Mouse (Mus musculus): ENCODE data around the gene Agfg2. TPM values are rescaled to one million over a fixed set of nuclear protein-coding genes. Genes with fewer than 3 reads are reported as not detected.

The Agfg2 gene
- polyA plus RNA-seq, 1 experiment: 41.3 TPM

- no peak for DNase-seq
- WGBS: 32% methylated on average over 18 of the region's 18 CpGs
- no peak overlapping the region for H3K27ac ChIP-seq (ENCODE audit: insufficient read depth, low read length)
- H3K4me3 ChIP-seq (replicated peaks; ENCODE audit: insufficient read depth, low read depth, low read length): no peak overlapping the region
- no peaks in the 10 kb centered on the region for H3K27me3 ChIP-seq (ENCODE audit: control insufficient read depth, insufficient read depth, low read length)
- peaks cover 4% of the 10 kb centered on the region; the same call in 1 of the 2 replicates for H3K4me1 ChIP-seq (ENCODE audit: control insufficient read depth, insufficient read depth, low read length)
- TF ChIP-seq POLR2A (IDR thresholded peaks at IDR 0.05; ENCODE audit: borderline replicate concordance, insufficient read depth, low read length) (no peak), CTCF (IDR thresholded peaks at IDR 0.05; ENCODE audit: borderline replicate concordance, insufficient read depth, low read depth, low read length) (no peak)
Observed at GRCm38 (mm10) chr5:137649669-137650571, 34.6 kb downstream of the Agfg2 start.

- WGBS: 33% methylated on average over 4 of the region's 4 CpGs
- TF ChIP-seq CTCF (IDR thresholded peaks at IDR 0.05; ENCODE audit: borderline replicate concordance, insufficient read depth, low read depth, low read length) (no peak), POLR2A (IDR thresholded peaks at IDR 0.05; ENCODE audit: borderline replicate concordance, insufficient read depth, low read length) (no peak)
- H3K27me3 ChIP-seq (ENCODE audit: control insufficient read depth, insufficient read depth, low read length): no peaks in the 10 kb centered on the region; the same call in 1 of the 2 replicates
- peaks cover 4% of the 10 kb centered on the region; the same call in 1 of the 2 replicates for H3K4me1 ChIP-seq (ENCODE audit: control insufficient read depth, insufficient read depth, low read length)
- no peak overlapping the region for H3K27ac ChIP-seq (ENCODE audit: insufficient read depth, low read length)
- DNase-seq: no peak
- H3K4me3 ChIP-seq (replicated peaks; ENCODE audit: insufficient read depth, low read depth, low read length): no peak overlapping the region
Observed at GRCm38 (mm10) chr5:137649251-137649650, 35.3 kb downstream of the Agfg2 start.

DNA sequence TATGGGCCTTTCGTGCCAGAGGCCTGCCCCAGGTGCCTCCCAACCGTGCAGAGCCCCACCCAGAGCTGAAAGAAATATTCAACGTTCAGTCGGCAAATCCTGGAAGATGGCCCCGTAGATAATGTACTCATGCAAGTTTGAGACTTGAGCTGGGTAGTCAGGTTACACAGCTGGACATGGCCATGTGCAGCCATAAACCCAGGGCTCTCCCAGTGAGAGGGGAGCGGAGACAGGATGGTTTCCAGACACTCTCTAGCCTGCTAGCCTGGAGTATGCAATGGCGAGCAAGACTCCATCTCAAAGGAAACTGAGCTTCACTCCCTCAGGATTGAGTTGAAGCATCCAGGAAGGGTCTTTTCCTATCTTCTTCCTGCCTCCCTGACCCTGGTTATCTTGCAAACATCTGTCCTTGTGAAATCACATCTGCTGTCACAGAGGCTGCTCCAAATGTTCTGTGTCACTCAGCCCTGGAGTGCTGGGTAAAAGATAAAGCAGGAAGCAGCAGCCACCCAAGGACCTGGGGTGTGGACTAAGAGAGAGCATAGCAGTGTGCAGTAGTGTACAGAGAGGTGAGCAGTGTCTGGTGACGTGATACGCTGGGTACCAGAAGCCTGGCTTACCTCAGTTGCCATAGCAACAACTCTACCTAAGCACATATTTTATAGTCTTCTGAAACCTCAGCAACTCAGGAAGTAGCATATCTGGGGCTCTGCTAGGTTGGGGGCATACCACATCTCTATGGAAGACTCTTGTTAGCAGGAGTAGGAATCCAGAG, 36.5 kb downstream of the Agfg2 start:
- Histone ChIP-seq H3K4me3 (replicated peaks; ENCODE audit: insufficient read depth, low read depth, low read length) (no peak overlapping the region), H3K27me3 (ENCODE audit: control insufficient read depth, insufficient read depth, low read length) (no peaks in the 10 kb centered on the region; the same call in 1 of the 2 replicates), H3K27ac (ENCODE audit: insufficient read depth, low read length) (no peak overlapping the region), H3K4me1 (ENCODE audit: control insufficient read depth, insufficient read depth, low read length) (peaks cover 4% of the 10 kb centered on the region; the same call in 1 of the 2 replicates)
- DNase-seq: no peak
- no peak for TF ChIP-seq CTCF (IDR thresholded peaks at IDR 0.05; ENCODE audit: borderline replicate concordance, insufficient read depth, low read depth, low read length)
- TF ChIP-seq POLR2A (IDR thresholded peaks at IDR 0.05; ENCODE audit: borderline replicate concordance, insufficient read depth, low read length): no peak
- 74% methylated on average over 9 of the region's 9 CpGs for WGBS

DNA sequence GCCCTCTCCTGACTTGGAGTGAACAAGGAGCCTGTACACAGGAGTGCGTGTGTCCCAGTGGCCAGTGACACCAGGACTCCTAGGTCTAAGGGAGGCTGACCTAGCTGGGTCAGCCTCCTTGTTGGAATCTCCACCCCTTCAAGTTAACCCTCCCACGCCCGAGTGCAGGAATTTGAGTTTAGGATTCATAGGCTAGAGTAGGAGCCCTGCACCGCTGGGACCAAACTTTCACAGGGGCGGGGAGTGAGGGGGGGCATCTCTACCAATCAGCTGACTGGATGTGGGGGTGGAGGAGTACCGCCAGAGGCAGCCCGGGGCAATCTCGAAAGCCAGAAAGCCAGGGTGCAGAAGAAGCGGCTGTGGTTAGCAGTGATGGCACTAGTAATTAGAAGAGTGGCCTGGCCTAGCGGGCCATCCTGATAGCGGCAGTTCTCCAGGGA, 38.9 kb downstream of the Agfg2 start, which contains the start of gene Irs3:
Gene Irs3, minus strand, starts transcription at position 63 of the 440 bp plus-strand sequence.
- DNase-seq: no peak
- TF ChIP-seq CTCF (IDR thresholded peaks at IDR 0.05; ENCODE audit: borderline replicate concordance, insufficient read depth, low read depth, low read length) (no peak), POLR2A (IDR thresholded peaks at IDR 0.05; ENCODE audit: borderline replicate concordance, insufficient read depth, low read length) (no peak)
- 35% methylated on average over 11 of the region's 11 CpGs for WGBS
- no peaks in the 10 kb centered on the region; the same call in 1 of the 2 replicates for H3K27me3 ChIP-seq (ENCODE audit: control insufficient read depth, insufficient read depth, low read length)
- no peaks in the 10 kb centered on the region for H3K4me1 ChIP-seq (ENCODE audit: control insufficient read depth, insufficient read depth, low read length)
- H3K4me3 ChIP-seq (replicated peaks; ENCODE audit: insufficient read depth, low read depth, low read length): no peak within 1 kb of the TSS
- H3K27ac ChIP-seq (ENCODE audit: insufficient read depth, low read length): no peak within 1 kb of the TSS

DNA sequence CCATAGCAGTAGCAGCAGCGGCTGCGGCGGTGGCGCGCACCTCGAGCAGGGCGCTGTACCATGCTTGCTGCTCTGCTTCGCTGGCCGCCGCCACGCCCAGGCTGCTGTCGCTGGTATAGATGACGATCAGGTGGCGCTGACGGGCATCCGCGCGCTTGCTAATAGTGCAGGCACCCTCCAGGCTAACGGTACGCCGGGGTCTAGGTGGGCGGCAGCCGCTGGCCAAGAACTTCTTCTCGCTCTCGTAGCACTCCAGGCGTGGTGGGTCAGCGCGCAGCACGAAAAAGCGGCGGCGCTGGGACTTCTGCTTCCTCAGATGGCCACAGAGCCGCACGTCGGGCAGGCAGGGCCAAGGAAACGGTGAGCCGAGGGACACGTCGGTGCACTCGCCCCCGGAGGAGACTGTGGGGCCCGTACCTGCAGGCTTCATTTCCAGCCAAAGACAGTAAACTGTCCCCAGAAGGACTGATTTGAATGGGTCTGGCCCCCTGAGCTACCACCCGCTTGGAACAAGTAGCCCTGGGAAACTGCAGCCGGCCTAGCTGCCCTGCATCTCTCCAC, 39.4 kb downstream of the Agfg2 start:
- Histone ChIP-seq H3K4me1 (ENCODE audit: control insufficient read depth, insufficient read depth, low read length) (no peaks in the 10 kb centered on the region), H3K4me3 (replicated peaks; ENCODE audit: insufficient read depth, low read depth, low read length) (no peak overlapping the region), H3K27me3 (ENCODE audit: control insufficient read depth, insufficient read depth, low read length) (no peaks in the 10 kb centered on the region; the same call in 1 of the 2 replicates), H3K27ac (ENCODE audit: insufficient read depth, low read length) (no peak overlapping the region)
- 10% methylated on average over 44 of the region's 44 CpGs for WGBS
- no peak for TF ChIP-seq POLR2A (IDR thresholded peaks at IDR 0.05; ENCODE audit: borderline replicate concordance, insufficient read depth, low read length)
- no peak for TF ChIP-seq CTCF (IDR thresholded peaks at IDR 0.05; ENCODE audit: borderline replicate concordance, insufficient read depth, low read depth, low read length)
- DNase-seq: no peak

DNA sequence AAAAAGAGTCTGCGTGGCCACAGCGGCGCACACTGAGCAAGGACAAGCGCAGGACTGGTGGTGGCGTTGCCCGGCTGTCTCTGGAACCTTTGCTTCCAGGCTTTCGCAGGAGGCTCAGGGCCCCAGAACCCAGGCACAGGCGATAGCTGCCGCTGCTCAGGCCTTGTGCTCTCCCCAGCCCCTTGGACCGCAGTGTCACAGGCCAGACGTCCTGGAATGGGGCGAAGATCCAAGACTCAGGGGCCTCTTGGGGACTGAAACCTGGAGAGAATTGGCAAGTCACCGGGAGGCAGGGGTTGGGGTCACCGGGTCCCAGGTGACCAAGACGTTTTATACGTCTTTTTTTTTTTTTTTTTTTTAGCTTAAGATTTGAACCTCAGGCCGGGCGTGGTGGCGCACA, 40.0 kb downstream of the Agfg2 start:
- Histone ChIP-seq H3K27ac (ENCODE audit: insufficient read depth, low read length) (no peak overlapping the region), H3K4me1 (ENCODE audit: control insufficient read depth, insufficient read depth, low read length) (no peaks in the 10 kb centered on the region), H3K4me3 (replicated peaks; ENCODE audit: insufficient read depth, low read depth, low read length) (no peak overlapping the region), H3K27me3 (ENCODE audit: control insufficient read depth, insufficient read depth, low read length) (no peaks in the 10 kb centered on the region; the same call in 1 of the 2 replicates)
- DNase-seq: no peak
- TF ChIP-seq POLR2A (IDR thresholded peaks at IDR 0.05; ENCODE audit: borderline replicate concordance, insufficient read depth, low read length): no peak
- no peak for TF ChIP-seq CTCF (IDR thresholded peaks at IDR 0.05; ENCODE audit: borderline replicate concordance, insufficient read depth, low read depth, low read length)
- 44% methylated on average over 19 of the region's 19 CpGs for WGBS

DNA sequence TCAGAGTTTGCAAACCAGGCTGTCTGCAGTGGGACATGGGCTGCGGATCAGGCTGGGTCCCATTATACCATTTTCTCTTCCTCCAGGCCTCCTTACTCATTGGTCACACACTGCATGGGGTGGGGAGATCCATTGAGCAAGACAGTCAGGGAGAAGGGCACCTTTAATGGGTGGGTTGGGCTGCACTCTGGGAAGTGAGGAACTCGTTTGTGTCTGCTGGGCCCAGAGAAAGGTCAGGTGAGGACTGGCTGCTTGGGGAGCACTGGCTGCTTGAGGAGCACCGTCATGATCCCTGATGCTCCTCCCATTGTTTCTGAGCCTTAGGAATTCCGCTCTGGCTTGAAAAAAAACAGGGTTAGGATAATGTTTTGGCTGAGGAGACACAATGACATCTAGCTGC, 41.6 kb downstream of the Agfg2 start:
- WGBS: 60% methylated on average over 4 of the region's 4 CpGs
- TF ChIP-seq POLR2A (IDR thresholded peaks at IDR 0.05; ENCODE audit: borderline replicate concordance, insufficient read depth, low read length) (no peak), CTCF (IDR thresholded peaks at IDR 0.05; ENCODE audit: borderline replicate concordance, insufficient read depth, low read depth, low read length) (no peak)
- Histone ChIP-seq H3K27ac (ENCODE audit: insufficient read depth, low read length) (no peak overlapping the region), H3K4me1 (ENCODE audit: control insufficient read depth, insufficient read depth, low read length) (no peaks in the 10 kb centered on the region), H3K4me3 (replicated peaks; ENCODE audit: insufficient read depth, low read depth, low read length) (no peak overlapping the region), H3K27me3 (ENCODE audit: control insufficient read depth, insufficient read depth, low read length) (no peaks in the 10 kb centered on the region; the same call in 1 of the 2 replicates)
- DNase-seq: no peak

Data from cerebellum, adult 2 months (tissue).